Mouse (Mus musculus) adrenal gland, adult 2 months (tissue): ENCODE measurements at regions not wholly inside any gene's neighbourhood (a gene's known extent, or its start where the extent isn't known, plus 50 kb on each side); places are given as distances from the start of the nearest gene placed in this dataset.

Experiments
- DNase-seq: peaks from one replicate; pipeline ENCODE4 v3.0.0; 2021

DNA sequence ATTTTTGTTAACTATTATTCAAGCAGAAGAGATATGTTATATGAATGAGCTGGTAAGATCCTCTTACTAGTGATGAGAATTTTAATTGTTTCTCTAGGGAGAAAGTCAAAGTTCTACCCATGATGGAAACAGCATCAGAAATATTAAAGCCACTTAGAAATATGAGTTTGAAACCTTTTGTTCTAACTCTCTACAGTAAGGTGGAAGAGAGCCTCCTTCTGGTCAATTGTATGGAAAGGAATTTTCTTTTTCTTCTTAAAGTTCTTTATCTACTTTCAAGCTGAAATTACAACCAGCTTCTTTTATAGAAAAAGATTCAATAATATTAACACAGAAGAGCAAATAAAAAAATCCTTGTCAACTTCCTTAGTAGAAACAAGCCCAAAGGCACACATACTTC lies 94.4 kb upstream of the E2f7 start:
- DNase-seq = no peak

- no peak for DNase-seq
Measured at GRCm38 (mm10) chr10:110654070-110654469, 91.2 kb upstream of the E2f7 start.

- DNase-seq = no peak
Measured at GRCm38 (mm10) chr10:110658153-110658695, 87.0 kb upstream of the E2f7 start.

DNA sequence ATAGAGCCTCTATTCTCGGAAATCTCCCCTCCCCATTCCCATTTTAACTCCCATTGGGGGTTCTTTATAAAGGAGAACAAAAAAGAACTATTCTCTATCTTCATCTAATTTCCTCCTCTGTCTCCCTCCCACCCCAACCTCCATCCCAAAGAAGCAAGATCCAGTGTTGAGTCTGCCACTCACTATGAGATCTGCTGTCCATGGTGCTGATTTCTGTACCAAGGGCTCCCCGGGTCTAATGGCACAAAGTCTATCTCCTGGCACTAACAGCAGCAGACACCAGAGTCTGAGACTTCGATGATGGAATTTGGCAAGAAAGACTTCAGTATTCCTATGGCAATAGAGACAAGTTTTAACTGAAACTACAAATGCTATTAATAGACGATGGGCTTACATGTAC lies 68.7 kb upstream of the E2f7 start:
- DNase-seq = peak; percentile 1
